Mouse (Mus musculus): Measurements from ENCODE around the gene Fars2.
"Not testable (repeated sequence)": the region's sequence is repeated elsewhere in the genome, so short reads cannot be mapped to it uniquely, and the experiment has no call there.

Gene Fars2

GRCm38 (mm10) chr13:36145601-36146000, 28.4 kb downstream of the Fars2 start:
- DNase-seq, result no peak

DNA sequence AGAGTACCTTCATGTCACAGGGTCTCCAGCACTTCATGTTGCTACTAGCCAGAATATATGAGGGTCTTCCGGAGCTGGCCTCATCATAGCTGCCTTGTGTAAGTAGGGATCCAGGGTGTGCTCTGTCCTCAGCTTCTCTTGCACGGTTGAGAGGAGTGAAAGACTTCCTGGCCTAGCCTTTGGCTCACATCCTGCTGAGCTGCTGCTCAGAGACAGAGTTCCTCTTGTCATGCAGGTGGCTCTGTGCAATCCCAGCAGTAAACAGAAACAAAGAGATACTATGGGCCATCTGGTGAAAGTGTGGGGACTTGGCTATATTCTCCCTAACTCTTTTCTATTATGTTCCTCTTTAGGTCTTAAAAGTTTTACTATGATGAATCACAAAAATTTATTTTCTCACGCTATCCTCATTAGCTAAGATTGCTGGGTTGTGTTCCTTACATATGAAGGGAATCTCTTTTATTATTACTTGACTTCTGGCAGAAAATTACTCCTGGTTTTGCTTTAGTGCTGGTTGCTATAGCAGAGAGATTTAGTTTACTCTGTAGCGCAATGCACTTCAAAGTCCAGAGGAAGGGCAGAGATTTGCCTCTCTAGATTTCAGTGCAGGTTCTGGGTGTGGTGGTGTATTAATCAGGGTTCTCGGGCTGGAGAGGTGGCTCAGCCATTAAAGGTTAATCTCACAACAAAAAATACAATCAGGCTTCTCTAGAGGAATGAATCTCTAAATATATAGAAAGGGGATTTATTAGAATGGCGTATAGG, 32.1 kb downstream of the Fars2 start:
- DNase-seq, result no peak

DNA sequence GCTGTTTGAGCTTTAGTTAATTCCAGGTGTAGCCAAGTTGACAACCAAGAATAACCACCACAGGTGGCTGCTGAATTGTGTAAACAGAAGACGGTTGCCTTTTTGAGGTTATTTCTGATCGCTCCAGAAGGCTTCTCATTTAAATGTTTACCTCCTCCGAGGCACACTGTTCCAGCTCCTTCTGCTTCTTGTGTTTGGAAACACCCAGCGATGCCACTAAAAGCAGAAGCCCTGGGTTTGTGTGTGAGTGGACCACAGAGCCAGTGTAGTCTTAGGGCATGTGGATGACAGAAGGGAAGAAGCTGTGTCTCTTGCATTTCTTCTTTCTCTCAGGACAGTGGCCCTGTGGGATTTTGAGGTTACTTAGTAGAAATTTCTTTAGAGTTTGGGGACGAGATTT, 33.1 kb downstream of the Fars2 start:
- DNase-seq, result no peak

DNA sequence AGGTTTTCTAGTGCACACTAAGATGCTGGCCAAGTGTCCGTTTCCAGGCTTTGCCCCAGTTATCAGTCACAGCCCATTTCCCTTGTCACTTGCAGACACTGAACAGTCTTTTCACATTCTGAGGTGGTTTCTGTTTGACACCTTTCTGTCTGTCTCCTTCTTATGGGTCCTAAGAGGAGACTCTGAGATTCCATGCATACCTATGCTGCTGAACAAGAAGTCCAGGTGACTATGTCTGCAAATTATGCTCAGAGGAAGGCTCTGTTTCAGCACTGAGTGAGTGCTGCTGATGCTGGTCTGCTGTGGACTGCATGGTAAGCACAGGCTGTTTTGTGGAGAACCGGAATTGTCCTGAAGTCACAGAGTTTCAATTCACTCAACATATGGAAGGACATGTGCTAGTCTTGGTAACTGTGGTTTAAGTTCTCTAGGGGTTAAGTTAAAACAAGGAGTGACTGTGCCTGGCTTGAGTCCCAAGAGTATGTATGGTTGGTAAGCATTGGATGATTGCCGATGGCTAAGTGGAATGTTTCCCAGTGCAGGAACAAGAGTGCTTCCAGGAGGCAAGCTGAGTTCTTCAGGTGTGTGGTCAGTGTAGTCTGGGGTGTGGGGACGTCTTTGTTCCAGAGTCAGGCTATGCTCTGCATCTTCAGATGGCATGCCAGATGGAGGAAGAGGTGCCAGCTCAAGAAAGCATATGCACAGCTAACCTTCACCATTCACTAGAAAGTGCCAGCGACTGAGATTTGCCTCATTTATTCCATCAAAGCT, 35.7 kb downstream of the Fars2 start:
- no peak for DNase-seq

GRCm38 (mm10) chr13:36156340-36156931, 39.2 kb downstream of the Fars2 start:
- DNase-seq, result no peak

- DNase-seq, result no peak
These were observed 46.2 kb downstream of the Fars2 start for GRCm38 (mm10) chr13:36163411-36163810.

- DNase-seq, result no peak
These were observed 46.7 kb downstream of the Fars2 start for GRCm38 (mm10) chr13:36163898-36164297.

DNA sequence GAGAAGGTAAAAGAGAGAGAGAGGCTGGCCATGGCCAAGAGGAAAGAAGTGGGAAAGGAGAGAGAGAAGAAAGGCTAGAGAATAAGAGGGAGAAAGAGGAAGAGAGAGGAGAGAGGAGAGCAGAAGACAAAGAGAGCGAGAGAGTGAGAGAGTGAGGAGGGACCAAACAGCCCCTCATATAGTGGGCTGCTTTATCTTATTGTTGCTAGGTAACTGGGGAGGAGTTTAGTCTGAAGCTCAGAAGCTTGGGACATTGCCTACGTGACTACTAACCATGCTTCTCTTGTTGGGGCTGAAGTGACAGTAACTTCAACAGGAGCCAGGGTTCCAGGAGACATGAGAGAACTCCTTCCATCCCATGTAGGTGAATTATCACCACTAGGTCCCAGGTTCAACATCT, 55.8 kb downstream of the Fars2 start:
- DNase-seq, result not testable (repeated sequence)

- peak; percentile 16 to 18 for DNase-seq
These were observed 56.9 kb downstream of the Fars2 start for GRCm38 (mm10) chr13:36174101-36174500.

DNA sequence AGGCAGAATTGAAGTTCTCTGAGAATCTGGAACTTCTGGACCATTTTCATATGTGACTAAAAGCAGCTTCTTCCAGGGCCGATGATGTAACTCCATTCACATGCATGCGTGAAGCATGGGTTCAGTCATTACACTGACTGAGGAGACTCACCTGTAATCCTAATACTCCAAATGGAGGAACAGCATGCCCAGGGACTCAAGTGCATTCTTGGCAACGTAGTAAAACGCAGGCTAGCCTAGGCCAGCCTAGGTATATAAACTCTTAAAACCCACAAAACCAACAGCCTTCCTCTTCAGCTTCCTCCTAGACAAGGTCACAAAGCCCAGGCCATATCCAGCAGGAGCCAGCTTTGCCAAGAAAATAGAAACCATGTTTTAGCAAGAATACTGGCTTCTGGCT, 57.6 kb downstream of the Fars2 start:
- DNase-seq, result no peak

GRCm38 (mm10) chr13:36181231-36181630, 64.0 kb downstream of the Fars2 start:
- DNase-seq, result no peak

- no peak for DNase-seq
These were observed 73.4 kb downstream of the Fars2 start for GRCm38 (mm10) chr13:36190577-36190976.

DNA sequence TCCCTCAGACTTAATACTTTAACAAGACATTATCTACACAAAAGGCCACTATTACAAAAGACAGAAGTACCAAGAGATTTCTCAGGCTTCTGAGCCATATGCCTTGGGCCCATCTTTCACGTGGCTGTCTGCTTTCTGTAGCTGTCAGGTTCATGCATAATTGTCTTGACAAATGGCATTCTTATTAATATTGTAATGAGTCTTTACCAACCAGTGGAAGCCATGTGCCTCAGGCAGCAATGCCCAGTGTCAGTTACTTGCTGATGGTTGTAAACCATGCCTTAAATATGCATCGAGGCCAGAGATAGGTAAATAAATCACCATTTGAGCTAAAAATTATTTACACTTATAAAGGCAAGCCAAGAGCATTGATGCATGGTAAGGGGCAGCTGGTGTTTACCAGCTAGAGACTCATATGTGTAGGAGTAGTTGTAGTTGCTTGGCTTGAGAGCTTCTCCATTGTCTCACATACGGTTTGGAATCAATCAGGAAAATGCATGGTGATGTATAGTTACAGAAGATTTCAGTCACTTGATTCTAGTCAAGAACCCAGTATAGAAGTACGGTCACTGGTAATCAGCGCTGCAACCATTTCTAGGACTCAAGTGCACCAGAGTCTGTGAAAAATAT, 76.4 kb downstream of the Fars2 start:
- DNase-seq, result no peak

DNA sequence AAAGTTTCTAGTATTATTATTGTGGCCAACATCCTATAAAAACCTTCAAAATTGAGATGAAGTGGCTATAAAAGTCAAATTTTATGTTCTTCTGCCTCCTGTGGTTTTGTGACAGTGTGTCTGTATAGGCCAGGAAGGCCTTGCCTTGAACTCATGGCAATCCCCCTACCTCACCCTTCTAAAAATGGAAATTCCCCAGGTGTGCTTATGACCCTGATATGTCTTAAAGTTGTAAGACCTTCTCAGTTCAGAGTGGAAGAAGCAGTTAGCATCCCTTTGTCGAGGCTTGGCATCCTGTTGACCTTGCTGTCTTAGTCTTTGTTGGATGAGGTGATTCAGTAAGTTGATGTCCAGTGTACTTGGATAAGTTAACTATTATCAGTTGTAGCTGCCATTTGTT, 82.1 kb downstream of the Fars2 start:
- DNase-seq, result no peak

DNA sequence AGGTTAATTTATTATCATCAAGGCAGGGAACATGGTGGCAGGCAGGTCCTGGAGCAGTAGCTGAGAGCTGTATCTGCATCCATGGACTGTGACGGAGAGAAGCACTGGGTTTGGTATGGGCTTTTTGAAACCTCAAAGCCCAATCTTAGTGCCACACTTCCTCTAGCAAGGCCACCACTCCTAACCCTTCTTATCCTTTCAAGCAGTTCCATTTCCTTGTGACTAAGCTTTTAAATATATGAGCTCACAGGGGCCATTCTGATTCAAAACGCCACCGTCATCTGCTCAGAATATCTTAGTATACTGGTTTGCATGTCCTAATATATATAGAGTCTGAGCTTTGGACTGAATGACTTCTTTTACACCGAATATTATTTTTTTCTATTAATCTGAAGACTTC, 83.2 kb downstream of the Fars2 start:
- no peak for DNase-seq

- DNase-seq, result no peak
These were observed 85.3 kb downstream of the Fars2 start for GRCm38 (mm10) chr13:36202496-36202895.

DNA sequence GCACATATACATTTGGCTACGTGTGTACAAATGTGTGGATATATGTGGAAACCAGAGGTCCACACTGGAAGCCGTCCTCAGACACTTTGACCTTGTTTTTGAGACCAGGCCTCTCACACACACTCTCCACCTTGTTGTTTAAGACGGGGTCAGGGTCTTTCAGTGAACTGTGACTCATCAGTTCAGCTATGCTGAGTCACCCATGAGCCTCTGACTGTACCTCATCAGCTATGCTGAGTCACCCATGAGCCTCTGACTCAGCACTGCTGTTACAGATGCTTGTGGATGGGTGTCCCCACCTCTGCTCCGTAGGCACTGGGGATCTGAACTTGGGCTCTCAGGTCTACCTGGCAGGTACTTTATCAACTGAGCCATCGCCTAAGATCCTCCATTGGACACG, 85.8 kb downstream of the Fars2 start:
- DNase-seq, result no peak

GRCm38 (mm10) chr13:36204320-36204719, 87.1 kb downstream of the Fars2 start:
- no peak for DNase-seq

DNA sequence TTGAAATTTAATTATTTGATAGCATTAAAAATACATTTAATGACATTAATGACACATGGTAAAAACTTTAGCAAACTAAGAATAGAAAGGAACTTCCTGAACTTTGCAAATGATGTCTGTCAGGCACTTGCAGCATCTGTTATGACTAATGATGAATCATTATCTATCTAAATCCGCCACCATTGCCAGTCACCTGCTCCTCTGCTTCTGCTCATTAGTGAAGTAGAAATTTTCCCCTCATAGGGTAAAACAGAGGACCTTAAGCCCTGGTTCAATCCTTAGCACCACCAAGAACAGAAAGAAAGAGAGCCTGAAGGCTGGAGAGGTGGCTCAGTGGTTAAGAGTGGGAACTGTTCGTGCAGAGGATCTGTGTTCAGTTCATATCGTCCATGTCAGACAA, 93.8 kb downstream of the Fars2 start:
- no peak for DNase-seq

GRCm38 (mm10) chr13:36214056-36214455, 96.8 kb downstream of the Fars2 start:
- DNase-seq, result no peak

- DNase-seq, result no peak
These were observed 98.8 kb downstream of the Fars2 start for GRCm38 (mm10) chr13:36216005-36216404.

DNA sequence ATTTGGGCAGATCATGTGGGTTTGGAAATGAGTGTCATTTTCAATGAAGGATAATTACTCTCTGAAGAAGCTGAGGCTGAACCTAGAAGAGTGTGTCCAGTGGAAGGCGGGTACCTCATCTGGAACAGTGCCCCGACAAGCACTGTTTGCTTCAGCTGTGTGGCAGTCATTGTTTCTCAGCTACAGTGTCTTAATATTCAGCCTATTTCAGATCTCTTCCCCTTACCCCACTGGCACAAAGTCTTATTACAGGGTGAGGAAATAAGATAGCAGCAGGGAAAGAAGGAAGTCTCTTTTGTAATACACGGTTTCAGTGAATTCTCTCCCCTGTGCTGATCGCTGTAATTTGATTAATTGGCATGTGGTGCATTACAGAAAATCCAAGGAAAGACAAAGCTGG, 101.1 kb downstream of the Fars2 start:
- DNase-seq, result no peak

DNA sequence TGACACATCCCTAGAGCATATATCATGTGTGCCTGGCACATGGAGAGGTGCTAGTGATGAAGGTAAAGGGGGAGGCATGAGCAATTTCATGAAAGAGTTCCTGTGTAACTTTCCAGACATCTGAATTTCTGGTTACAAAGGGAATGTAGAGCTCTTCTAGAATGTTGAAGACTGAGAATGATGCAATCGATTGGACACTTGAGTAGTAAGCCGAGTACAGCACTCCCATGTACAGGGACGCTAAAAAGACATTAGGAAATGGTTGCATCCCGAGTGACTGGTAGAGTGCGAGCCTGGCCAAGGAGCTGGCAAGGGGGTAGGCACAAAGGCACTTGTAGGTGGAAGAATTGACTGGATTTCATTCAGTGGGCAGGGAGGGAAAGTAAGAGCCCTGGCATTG, 102.3 kb downstream of the Fars2 start:
- no peak for DNase-seq

DNA sequence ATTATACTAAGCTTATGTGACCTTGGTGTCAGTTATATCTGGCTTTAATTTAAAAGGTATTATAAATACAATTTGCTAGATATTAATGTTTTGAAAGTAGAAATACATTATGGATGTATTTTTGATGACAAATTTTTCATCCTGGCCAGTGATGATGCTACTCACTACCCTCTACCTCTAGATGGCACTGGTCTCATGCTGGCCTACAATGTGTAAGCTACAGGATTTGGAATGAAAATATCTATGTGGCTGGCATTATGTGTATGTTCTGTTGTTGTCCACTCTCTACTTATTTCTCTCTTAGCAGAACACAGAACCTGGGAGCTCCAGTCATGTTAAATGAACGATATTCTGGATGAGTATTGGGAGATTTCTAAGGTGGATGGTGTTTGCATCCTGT, 104.7 kb downstream of the Fars2 start:
- no peak for DNase-seq

Data from spleen, adult 18-20 months (tissue).